Mouse (Mus musculus) layer of hippocampus, adult 2 months (tissue): ENCODE results near the gene Tfe3. TPM values are rescaled to one million over a fixed set of nuclear protein-coding genes. Genes with fewer than 3 reads are reported as not detected.
A peak's percentile ranks its signal among the peaks of the same experiment; 100 is the strongest.
"Not testable (repeated sequence)": the region's sequence is repeated elsewhere in the genome, so short reads cannot be mapped to it uniquely, and the experiment has no call there.

Experiments used
- DNase-seq, 2 experiments: peaks; one replicate each; pipeline ENCODE4 v3.0.0; 2022; ENCODE audit warnings: low spot score in 2 of 2
- H3K27ac ChIP-seq: fragments of 200-600 bp; 2 replicates; pipeline ENCODE4 v1.8.1; 2022
- H3K4me3 ChIP-seq: fragments of 200-600 bp; 2 replicates; pipeline ENCODE4 v1.8.1; 2022; ENCODE audit warnings: mild to moderate bottlenecking
- CTCF ChIP-seq: fragments of 200-600 bp; conservative IDR thresholded peaks from 2 replicates; pipeline ENCODE4 v1.8.1; 2022; ENCODE audit warnings: antibody characterized with exemption, mild to moderate bottlenecking, moderate library complexity
- long read RNA-seq, 2 experiments: library from polyadenylated mRNA; stranded (forward); transcript quantifications; one replicate each; pipeline ENCODE4 v2.0.0; 2021; ENCODE audit warnings: borderline mapping rate in 2 of 2
- total RNA-seq, 2 experiments: library from RNA; stranded (reverse); gene quantifications; 2 replicates each; pipeline ENCODE4 v1.2.3; 2021

The Tfe3 gene
- total RNA-seq = 10 to 100 TPM; 29.0 to 35.1 TPM
- long read RNA-seq, experiment 1, transcript Tfe3-201 (10 exons, 3,277 nt) = major isoform, 5 of 17 reads
- long read RNA-seq, experiment 1, partial matches to known transcripts = 7 of 17 reads
- long read RNA-seq, experiment 1, other reads (novel, unspliced or antisense) = 1 of 17 reads
- long read RNA-seq, experiment 2, transcript Tfe3-201 (10 exons, 3,277 nt) = major isoform, 20 of 46 reads
- long read RNA-seq, experiment 2, partial matches to known transcripts = 13 of 46 reads
- long read RNA-seq, experiment 2, other reads (novel, unspliced or antisense) = 8 of 46 reads

DNA sequence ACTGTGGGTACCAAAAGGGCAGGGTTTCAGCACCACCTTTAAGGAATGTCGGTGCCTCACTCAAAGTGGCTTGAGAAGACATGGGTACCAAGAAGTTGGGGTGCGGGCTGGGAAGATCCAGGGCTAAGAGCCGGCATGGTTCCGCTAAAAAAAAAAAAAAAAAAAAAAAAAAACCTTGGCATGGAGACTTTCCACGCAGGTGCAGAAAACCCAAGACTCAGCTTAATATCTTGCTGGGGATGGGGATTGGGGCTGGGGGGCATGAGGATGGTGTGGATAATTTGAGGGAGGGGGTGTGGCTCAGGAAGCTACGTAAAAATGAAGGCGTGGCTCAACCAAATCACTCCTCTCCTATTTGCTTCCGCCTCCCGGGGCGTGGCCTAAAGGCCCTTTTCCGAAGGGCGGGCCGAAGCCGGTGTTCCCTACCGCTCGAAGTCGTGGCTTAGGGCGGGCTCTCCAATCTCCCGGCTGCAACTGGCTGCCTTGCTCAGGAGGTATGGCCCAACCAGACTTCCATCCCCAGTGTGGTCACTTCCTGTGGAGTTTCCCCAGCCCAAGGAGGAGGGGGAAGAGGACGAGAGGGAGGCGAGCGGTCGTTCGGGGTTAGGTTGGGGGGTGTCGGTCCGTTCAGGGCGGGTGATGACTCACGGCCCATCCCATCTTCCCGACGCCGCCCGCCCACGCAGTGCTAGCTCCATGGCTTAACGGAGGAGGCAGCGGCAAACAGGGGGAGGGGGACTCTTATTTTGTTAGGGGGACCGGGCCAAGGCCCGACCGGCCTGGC, at the start of gene Tfe3:
TSS of gene Tfe3 (plus strand) at position 424 of the 784 bp plus-strand sequence.
- DNase-seq = peak; percentile 84 to 95
- Histone ChIP-seq H3K4me3 (peak within 1 kb of the TSS; percentile 73), H3K27ac (peak within 1 kb of the TSS; percentile 83)
- no peak for TF ChIP-seq CTCF

DNA sequence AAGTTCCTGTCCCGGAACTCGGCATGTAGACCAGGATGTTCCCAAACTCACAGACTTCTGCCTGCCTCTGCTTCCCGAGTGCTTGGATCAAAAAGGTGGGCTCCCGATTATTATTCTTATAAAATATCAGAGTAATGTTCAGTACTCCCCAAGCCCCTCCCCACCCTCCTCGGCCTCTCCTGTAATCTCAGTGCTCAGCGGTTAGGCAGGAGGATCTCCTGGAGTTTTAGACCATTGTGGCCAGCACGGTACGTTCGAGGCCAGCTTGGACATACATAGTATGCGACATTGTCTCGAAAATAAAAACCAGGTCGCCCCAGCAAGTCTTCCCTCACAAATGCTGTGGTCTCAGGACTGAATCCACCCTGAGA, 48.6 kb upstream of the Tfe3 start:
- DNase-seq = not testable (repeated sequence)
- peak overlapping the region; percentile 77 for H3K27ac ChIP-seq
- peak overlapping the region; percentile 52 for H3K4me3 ChIP-seq

DNA sequence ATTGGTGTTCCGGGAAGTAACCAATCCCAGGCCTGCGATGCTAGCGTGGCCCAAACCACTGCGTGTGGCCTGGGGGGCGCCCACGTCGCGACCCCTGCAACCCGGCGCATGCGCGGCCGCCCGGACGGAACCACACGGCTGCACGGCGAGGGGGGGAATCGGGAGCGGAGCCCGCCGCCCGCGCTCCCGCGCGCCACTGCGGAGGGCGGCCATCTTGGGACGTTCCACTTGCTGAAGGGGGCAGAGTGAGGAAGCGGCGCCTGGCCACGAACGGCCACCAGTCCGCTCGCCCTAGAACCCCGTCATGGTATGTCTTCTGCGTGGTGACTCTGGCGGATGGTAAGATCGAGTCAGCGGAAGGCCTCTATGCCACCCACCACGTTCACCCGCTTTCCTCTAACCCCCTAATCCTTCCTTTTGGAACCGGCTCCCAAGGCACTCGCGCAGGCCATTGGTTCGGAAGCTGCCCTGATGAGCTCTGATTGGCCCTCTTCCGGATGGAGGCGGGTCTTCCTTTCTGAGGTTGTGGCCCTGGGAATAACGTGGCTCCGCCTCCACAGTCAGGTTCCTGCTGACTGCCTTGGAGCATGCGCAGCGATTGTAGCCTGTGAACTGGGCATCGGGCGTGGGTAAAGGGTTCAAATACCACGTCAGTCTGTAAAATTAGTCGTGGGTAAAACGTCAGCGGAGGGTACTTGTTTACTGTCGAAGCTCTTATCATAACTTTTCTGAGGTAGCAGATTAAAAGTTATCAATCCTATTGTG, 48.0 kb upstream of the Tfe3 start, which contains the start of gene Wdr45:
TSS of gene Wdr45 (plus strand) at position 199 of the 765 bp plus-strand sequence.
- Histone ChIP-seq H3K4me3 (peak within 1 kb of the TSS; percentile 52), H3K27ac (peak within 1 kb of the TSS; percentile 96)
- peak; percentile 91 to 96 for DNase-seq

DNA sequence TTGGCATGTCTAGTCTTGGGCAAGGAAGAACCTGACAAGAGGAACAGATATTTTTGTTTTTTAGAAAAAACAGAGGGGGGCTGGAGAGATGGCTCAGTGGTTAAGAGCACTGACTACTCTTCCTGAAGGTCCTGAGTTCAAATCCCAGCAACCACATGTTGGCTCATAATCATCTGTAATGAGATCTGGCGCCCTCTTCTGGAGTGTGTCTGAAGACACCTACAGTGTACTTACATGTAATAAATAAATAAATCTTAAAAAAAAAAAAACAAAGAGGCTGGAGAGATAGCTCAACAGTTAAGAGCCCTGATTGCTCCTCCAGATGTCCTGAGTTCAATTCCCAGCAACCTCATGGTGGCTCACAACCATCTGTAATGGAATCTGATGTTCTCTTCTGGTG, 46.3 kb upstream of the Tfe3 start:
- peak; percentile 50 for TF ChIP-seq CTCF

DNA sequence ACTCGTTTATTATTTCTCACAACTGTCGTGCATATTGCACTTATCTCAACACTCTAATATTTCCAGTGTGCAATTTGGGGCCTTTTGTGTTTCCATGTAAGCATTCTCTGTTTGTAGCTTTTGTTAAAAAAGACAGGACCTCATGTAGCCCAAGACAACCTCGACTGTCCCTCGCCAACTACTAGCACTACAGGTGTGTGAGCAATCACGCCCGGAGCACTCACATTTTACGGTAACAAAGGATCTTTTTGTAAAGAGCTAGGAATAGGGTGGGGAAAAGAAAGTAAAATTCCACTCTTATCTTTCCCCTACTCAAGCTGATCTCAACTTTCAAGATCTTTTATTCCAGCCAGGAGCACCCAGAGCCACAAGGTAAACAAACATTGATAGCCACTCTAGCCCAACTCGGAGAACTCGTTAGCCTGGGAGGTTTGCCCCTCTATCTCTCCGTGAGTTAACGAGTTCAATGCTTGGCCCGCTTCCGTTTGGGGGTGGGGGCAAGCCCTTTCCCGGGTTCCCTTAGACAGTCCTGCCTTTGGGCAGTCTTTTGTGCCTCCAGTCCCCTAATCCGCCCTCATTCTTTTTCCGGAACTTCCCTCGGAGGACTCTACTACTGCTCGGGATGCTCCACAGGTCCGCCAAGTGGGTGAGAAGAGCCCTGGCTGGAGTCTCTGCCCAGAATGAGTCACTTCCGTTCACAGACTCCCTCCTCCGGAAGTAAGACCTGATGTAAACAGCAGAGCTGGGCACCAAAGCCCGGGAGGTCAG, 40.7 kb upstream of the Tfe3 start, which contains the start of gene Gm45208:
TSS of gene Gm45208 (plus strand) at position 732 of the 768 bp plus-strand sequence.
- Histone ChIP-seq H3K4me3 (peak within 1 kb of the TSS; percentile 66), H3K27ac (peak within 1 kb of the TSS; percentile 98)
- TF ChIP-seq CTCF = no peak
- peak; percentile 58 to 65 for DNase-seq

More for the DNA sequence above, 46.3 kb upstream of the Tfe3 start:
- H3K27ac ChIP-seq, H3K4me3 ChIP-seq, DNase-seq: not testable (repeated sequence)

DNA sequence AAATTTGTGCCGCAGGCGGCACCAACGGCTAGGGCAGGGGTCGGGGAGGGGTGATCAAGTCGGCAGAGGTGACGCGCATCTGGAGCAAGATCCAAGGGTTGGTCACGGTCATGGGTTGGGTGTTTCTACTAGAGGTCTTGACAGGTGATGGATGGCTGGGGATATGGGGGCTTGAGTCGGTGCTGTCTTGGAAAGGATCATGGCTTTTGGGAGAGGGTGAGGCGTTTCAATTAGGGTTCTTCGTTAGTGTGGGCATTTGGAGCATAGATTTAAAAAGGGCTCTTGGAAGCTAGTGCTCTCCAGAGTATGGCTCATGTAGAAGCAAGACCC, 40.1 kb upstream of the Tfe3 start:
- no peak for DNase-seq
- Histone ChIP-seq H3K27ac (peak overlapping the region; percentile 98), H3K4me3 (peak overlapping the region; percentile 66)
- TF ChIP-seq CTCF = no peak

DNA sequence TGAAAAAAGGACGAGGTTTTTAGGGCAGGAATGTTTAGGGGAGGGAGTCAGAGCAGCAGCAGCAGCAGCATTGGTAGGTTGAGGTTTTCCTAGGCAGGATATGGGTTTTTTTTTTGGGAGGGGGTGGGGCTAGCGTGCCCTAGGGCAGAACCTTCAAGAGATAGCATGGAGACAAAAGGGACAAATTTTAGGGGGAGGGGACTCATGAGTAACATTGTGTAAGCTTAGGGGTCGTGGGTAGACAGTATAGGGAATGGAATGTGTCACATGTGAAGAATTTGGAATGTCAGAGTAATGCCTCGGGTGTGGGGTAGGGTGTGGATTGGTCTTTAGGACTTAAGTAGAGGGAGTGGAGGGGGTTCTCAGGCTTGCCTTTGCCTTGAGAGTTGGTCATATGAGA, 39.7 kb upstream of the Tfe3 start:
- Histone ChIP-seq H3K4me3 (peak overlapping the region; percentile 66), H3K27ac (peak overlapping the region; percentile 98; the same call in 1 of the 2 replicates)
- TF ChIP-seq CTCF = no peak
- DNase-seq = no peak

DNA sequence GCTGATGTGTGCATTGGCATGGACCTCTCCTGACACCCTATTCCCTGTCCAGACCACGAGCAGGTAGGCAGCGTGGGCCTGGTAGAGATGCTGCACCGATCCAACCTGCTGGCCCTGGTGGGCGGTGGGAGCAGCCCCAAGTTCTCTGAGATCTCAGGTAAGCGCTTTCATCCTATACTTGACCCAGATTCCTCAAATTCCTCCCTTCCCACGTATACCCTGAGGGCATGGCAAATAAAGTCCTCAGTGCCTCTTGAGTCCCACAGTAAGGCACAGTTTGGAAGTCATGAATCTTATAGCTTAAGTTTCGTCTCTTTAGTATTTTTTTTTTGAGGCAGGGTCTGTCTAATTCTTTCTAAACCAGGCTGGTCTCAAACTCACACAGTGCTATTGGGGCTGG, 38.2 kb upstream of the Tfe3 start:
- no peak for TF ChIP-seq CTCF
- Histone ChIP-seq H3K27ac (no peak overlapping the region), H3K4me3 (no peak overlapping the region)
- no peak for DNase-seq

DNA sequence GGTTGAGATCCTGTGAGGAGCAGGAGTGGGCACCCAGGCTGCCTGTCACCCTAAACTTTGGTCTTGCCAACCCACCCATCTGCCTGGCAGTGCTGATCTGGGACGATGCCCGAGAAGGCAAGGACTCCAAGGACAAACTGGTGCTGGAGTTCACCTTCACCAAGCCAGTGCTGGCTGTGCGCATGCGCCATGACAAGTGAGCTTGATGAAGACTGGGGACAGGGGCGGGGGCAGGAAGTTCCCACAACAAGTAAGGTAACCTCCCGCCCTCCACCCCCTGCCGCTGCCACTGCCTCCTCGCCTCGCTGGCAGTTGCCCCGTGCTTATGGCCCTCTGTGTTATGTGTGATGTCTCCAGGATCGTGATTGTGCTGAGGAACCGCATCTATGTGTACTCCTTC, 36.5 kb upstream of the Tfe3 start:
- TF ChIP-seq CTCF = no peak
- H3K27ac ChIP-seq = no peak overlapping the region
- no peak overlapping the region for H3K4me3 ChIP-seq
- DNase-seq = no peak

DNA sequence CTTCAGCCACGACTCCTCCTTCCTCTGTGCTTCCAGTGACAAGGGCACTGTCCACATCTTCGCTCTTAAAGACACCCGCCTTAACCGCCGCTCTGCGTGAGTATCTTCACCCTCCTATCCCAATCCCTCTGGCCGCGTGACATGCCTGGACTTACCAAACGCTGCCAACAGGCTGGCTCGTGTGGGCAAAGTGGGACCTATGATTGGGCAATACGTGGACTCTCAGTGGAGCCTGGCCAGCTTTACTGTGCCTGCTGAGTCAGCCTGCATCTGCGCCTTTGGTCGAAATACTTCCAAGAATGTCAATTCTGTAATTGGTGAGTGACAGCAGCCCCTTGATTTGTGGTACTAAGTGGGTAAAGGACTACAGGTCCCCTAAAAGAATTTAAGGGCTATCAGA, 35.2 kb upstream of the Tfe3 start:
- no peak for DNase-seq
- TF ChIP-seq CTCF = no peak
- Histone ChIP-seq H3K4me3 (no peak overlapping the region), H3K27ac (no peak overlapping the region)

DNA sequence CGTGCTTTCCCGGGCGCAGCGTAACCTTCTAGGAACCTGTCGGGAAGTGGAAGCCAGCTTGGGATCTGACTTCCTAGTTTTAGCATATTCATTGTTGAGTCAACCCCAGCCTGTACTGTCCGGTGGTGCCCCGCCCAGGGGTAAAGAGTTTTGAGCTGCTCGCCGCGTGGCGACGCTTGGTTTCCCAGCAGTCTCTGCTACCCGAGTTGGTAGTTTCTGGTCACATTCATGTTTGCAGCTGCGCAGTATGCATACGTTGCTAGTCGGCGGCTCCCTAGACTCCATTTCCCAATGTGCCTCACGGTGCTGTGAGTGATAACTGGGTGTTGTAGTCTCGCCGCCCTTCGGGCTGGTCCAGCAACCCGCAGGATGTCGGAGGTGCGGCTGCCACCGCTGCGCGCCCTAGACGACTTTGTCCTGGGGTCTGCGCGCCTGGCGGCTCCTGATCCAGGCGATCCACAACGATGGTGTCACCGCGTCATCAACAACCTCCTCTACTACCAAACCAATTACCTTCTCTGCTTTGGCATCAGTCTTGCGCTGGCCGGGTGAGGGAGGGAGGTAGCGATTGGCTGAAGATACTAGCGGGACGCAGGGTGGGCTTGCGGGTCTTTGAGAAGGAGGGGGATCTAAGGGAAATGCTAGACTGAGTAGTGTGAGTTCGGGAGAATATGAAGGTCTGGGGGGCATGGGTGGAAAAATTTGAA, 34.0 kb upstream of the Tfe3 start, which contains the start of gene Praf2:
TSS of gene Praf2 (plus strand) at position 225 of the 707 bp plus-strand sequence.
- peak; percentile 5; the same call in 1 of the 2 replicates for TF ChIP-seq CTCF
- peak; percentile 73 to 88 for DNase-seq
- peak within 1 kb of the TSS; percentile 87 for H3K27ac ChIP-seq

DNA sequence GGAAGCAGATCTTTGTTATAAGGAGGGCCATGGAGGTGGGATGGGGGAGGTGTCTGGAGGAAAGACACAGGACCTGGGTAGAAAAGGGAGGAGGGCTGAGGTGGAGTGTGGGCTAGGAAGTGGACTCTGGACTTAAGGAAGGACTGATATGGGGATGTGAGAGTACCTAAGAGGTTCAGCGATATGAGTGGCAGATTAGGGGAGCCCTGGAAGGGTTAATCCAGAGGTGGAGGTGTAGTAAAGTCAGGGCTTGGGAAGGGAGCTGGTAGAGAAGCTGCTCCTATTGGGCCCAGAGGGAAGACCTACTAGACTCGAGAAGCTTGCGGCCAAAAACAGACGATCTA, 33.5 kb upstream of the Tfe3 start:
- Histone ChIP-seq H3K27ac (peak overlapping the region; percentile 87), H3K4me3 (peak overlapping the region; percentile 55)
- no peak for TF ChIP-seq CTCF
- DNase-seq = no peak

More for the DNA sequence above, 34.0 kb upstream of the Tfe3 start, which contains the start of gene Praf2:
- H3K4me3 ChIP-seq = peak within 1 kb of the TSS; percentile 55
